Mouse (Mus musculus): ENCODE data around the gene Il1r2.

The Il1r2 gene

GRCm38 (mm10) chr1:40061359-40061758, 12.5 kb upstream of the Il1r2 start:
- peak in 1 of 2 experiments; percentile 16 for DNase-seq

GRCm38 (mm10) chr1:40063409-40063808, 10.5 kb upstream of the Il1r2 start:
- DNase-seq, result no peak

GRCm38 (mm10) chr1:40064508-40064907, 9.4 kb upstream of the Il1r2 start:
- DNase-seq, result no peak

GRCm38 (mm10) chr1:40072558-40072957, 1.3 kb upstream of the Il1r2 start:
- no peak for DNase-seq

- no peak for DNase-seq
Observed at GRCm38 (mm10) chr1:40077328-40077727, 3.4 kb downstream of the Il1r2 start.

- DNase-seq, result peak in 1 of 2 experiments; percentile 4
Observed at GRCm38 (mm10) chr1:40081041-40081440, 7.2 kb downstream of the Il1r2 start.

GRCm38 (mm10) chr1:40084386-40084785, 10.5 kb downstream of the Il1r2 start:
- peak in 1 of 2 experiments; percentile 19 for DNase-seq

- DNase-seq, result peak; percentile 65 to 68
Observed at GRCm38 (mm10) chr1:40085403-40086182, 11.7 kb downstream of the Il1r2 start.

GRCm38 (mm10) chr1:40091160-40091559, 17.3 kb downstream of the Il1r2 start:
- DNase-seq, result no peak

- no peak for DNase-seq
Observed at GRCm38 (mm10) chr1:40092541-40092940, 18.7 kb downstream of the Il1r2 start.

- DNase-seq, result no peak
Observed at GRCm38 (mm10) chr1:40094601-40095304, 20.9 kb downstream of the Il1r2 start.

- DNase-seq, result no peak
Observed at GRCm38 (mm10) chr1:40095585-40095984, 21.7 kb downstream of the Il1r2 start.

GRCm38 (mm10) chr1:40106306-40106705, 32.4 kb downstream of the Il1r2 start:
- DNase-seq, result no peak

- DNase-seq, result no peak
Observed at GRCm38 (mm10) chr1:40106719-40107118, 32.8 kb downstream of the Il1r2 start.

GRCm38 (mm10) chr1:40107971-40108749, 34.3 kb downstream of the Il1r2 start:
- no peak for DNase-seq

- DNase-seq, result no peak
Observed at GRCm38 (mm10) chr1:40109736-40110135, 35.9 kb downstream of the Il1r2 start.

- DNase-seq, result peak in 1 of 2 experiments; percentile 38
Observed at GRCm38 (mm10) chr1:40115271-40115670, 41.4 kb downstream of the Il1r2 start.

- peak; percentile 79 to 88 for DNase-seq
Observed at GRCm38 (mm10) chr1:40116422-40116821, 42.5 kb downstream of the Il1r2 start.

GRCm38 (mm10) chr1:40117565-40117964, 43.7 kb downstream of the Il1r2 start:
- peak; percentile 18 to 52 for DNase-seq

- no peak for DNase-seq
Observed at GRCm38 (mm10) chr1:40124237-40124636, 50.4 kb downstream of the Il1r2 start.

- DNase-seq, result no peak
Observed at GRCm38 (mm10) chr1:40128481-40128880, 54.6 kb downstream of the Il1r2 start.

- DNase-seq, result no peak
Observed at GRCm38 (mm10) chr1:40129321-40129720, 55.4 kb downstream of the Il1r2 start.

GRCm38 (mm10) chr1:40131631-40132030, 57.8 kb downstream of the Il1r2 start:
- DNase-seq, result no peak
